In genomic region chr12:33388842-33389241, GRCm38 (mm10) we compare ENCODE assay signal across 9 mouse cellular contexts. TPM values are rescaled to one million over a fixed set of nuclear protein-coding genes. Genes with fewer than 3 reads are reported as not detected.
DNase-seq lines count a peak whose midpoint lies in the region; ATAC-seq lines count a peak whose summit lies in the region.
"Had no signal": no experiment of that assay in that cellular context is flagged by ENCODE, and none has a peak within 500 bp of the region (broad histone marks: within the 10 kb centered on the region; RNA-seq: fewer than 3 reads in every experiment).

No protein-coding gene starts in this region.

- H3K27ac ChIP-seq in lung, embryonic 16.5 days (ENCODE audit: low read length): no peak overlapping the region

- no peak overlapping the region for H3K4me3 ChIP-seq in lung, embryonic 16.5 days (ENCODE audit: low read length)

- no peaks in the 10 kb centered on the region for H3K4me1 ChIP-seq in lung, embryonic 16.5 days (replicated peaks; ENCODE audit: control insufficient read depth, insufficient read depth, low read length)

- 9% methylated on average over 5 of the region's 5 CpGs for WGBS in lung, embryonic 16.5 days

- H3K9me3 ChIP-seq in lung, embryonic 16.5 days (ENCODE audit: control insufficient read depth, low read length): no peaks in the 10 kb centered on the region

- ATAC-seq in erythroid progenitor cell, adult 5-6 weeks (replicated peaks; ENCODE audit: low FRiP score, poor library complexity, severe bottlenecking): peak; percentile 84
- peak; percentile 75 for ATAC-seq in lung, embryonic 16.5 days (ENCODE audit: low read depth)

- 0 out of 2 replicates have a peak, but pooled peaks cover 2% of the 10 kb centered on the region for H3K27me3 ChIP-seq in lung, embryonic 16.5 days (ENCODE audit: control insufficient read depth, insufficient read depth, low read depth, low read length)

- DNase-seq in ES-CJ7 (ENCODE audit: low read depth, low spot score): peak; percentile 80
- DNase-seq in brain, embryonic 18.5 days (ENCODE audit: low read depth, low spot score): peak; percentile 49
- peak; percentile 72 for DNase-seq in heart, postnatal 4 days
- DNase-seq in layer of hippocampus, adult 11-12 months (ENCODE audit: low spot score): peak; percentile 83
- DNase-seq in ovary, postnatal 14 days (ENCODE audit: low spot score): peak; percentile 61
- DNase-seq in thymus, postnatal 25 days: peak; percentile 48

- H3K4me2 ChIP-seq in lung, embryonic 16.5 days (ENCODE audit: low read depth, low read length): no peak overlapping the region

- no peaks in the 10 kb centered on the region for H3K36me3 ChIP-seq in lung, embryonic 16.5 days (ENCODE audit: control insufficient read depth, insufficient read depth, low read length)

- H3K9ac ChIP-seq in lung, embryonic 16.5 days (ENCODE audit: low read length): no peak overlapping the region

RNA-seq across cellular contexts. Expression of gene Efcab10, which starts 5.8 kb away (rescaled TPM):
- total RNA-seq in erythroid progenitor cell, adult 5-6 weeks (2015; ENCODE audit: low replicate concordance): not detected in 2 replicates
- not detected in 2 replicates for total RNA-seq in erythroid progenitor cell, adult 5-6 weeks (2017; ENCODE audit: low replicate concordance)
- total RNA-seq in heart, postnatal 4 days (2021): not detected
- 4.0 and 6.0 TPM in 2 replicates for polyA plus RNA-seq in lung, embryonic 16.5 days (2015; fragmentation: Nextera tagmentation; extraction: Ambion mirVana)
- polyA plus RNA-seq: heart, embryonic 16.5 days had no signal

RNA-seq across cellular contexts. Expression of gene Twistnb, which starts 40.6 kb away (rescaled TPM):
- total RNA-seq in erythroid progenitor cell, adult 5-6 weeks (2015; ENCODE audit: low replicate concordance): 7.9 and 17.2 TPM in 2 replicates
- 2.4 and 10.8 TPM in 2 replicates for total RNA-seq in erythroid progenitor cell, adult 5-6 weeks (2017; ENCODE audit: low replicate concordance)
- total RNA-seq in heart, postnatal 4 days (2021): 10 to 100 TPM; 14.2 to 14.5 TPM
- polyA plus RNA-seq in lung, embryonic 16.5 days (2015; fragmentation: Nextera tagmentation; extraction: Ambion mirVana): 45.5 and 50.9 TPM in 2 replicates
